Mouse (Mus musculus) cerebral cortex, adult 2 months (tissue): ENCODE measurements around the gene Srprb.

Source experiments
- WGBS: fragments of 180-500 bp; shearing (Covaris S2); methylation state at CpG from one replicate; pipeline ENCODE4 v1.1.7; 2018; 5-methylcytosine and 5-hydroxymethylcytosine counted together

Gene Srprb

GRCm38 (mm10) chr9:103212654-103213420, 10.9 kb upstream of the Srprb start:
- 71% methylated on average over 28 of the region's 28 CpGs for WGBS

- 64% methylated on average over 6 of the region's 6 CpGs for WGBS
Observed at GRCm38 (mm10) chr9:103208802-103209423, 7.0 kb upstream of the Srprb start.

GRCm38 (mm10) chr9:103207846-103208245, 5.9 kb upstream of the Srprb start:
- WGBS, result 6% methylated on average over 16 of the region's 16 CpGs

- WGBS, result 82% methylated on average over 5 of the region's 5 CpGs
Observed at GRCm38 (mm10) chr9:103205786-103206185, 3.8 kb upstream of the Srprb start.

GRCm38 (mm10) chr9:103188416-103188815, 13.5 kb downstream of the Srprb start:
- WGBS, result 80% methylated on average over 4 of the region's 4 CpGs

GRCm38 (mm10) chr9:103186747-103187146, 15.2 kb downstream of the Srprb start:
- 44% methylated on average over 9 of the region's 9 CpGs for WGBS

GRCm38 (mm10) chr9:103185946-103186345, 16.0 kb downstream of the Srprb start:
- 42% methylated on average over 8 of the region's 8 CpGs for WGBS

- 71% methylated on average over 4 of the region's 4 CpGs for WGBS
Observed at GRCm38 (mm10) chr9:103184855-103185254, 17.1 kb downstream of the Srprb start.

GRCm38 (mm10) chr9:103181886-103182285, 20.1 kb downstream of the Srprb start:
- WGBS, result 77% methylated on average over 8 of the region's 8 CpGs

- WGBS, result 9% methylated on average over 20 of the region's 20 CpGs
Observed at GRCm38 (mm10) chr9:103180807-103181565, 21.0 kb downstream of the Srprb start.

GRCm38 (mm10) chr9:103180303-103180702, 21.6 kb downstream of the Srprb start:
- 15% methylated on average over 3 of the region's 3 CpGs for WGBS

- WGBS, result 78% methylated on average over 7 of the region's 7 CpGs
Observed at GRCm38 (mm10) chr9:103175692-103176091, 26.2 kb downstream of the Srprb start.

GRCm38 (mm10) chr9:103174771-103175519, 27.0 kb downstream of the Srprb start:
- WGBS, result 65% methylated on average over 6 of the region's 6 CpGs

GRCm38 (mm10) chr9:103168771-103169170, 33.2 kb downstream of the Srprb start:
- 45% methylated on average over 7 of the region's 7 CpGs for whole genome bisulfite sequencing

GRCm38 (mm10) chr9:103168046-103168445, 33.9 kb downstream of the Srprb start:
- WGBS, result 79% methylated on average over 6 of the region's 6 CpGs

GRCm38 (mm10) chr9:103163806-103164205, 38.1 kb downstream of the Srprb start:
- 73% methylated on average over 15 of the region's 15 CpGs for WGBS

- 80% methylated on average over 7 of the region's 7 CpGs for WGBS
Observed at GRCm38 (mm10) chr9:103155158-103155557, 46.8 kb downstream of the Srprb start.

- 91% methylated on average over 2 of the region's 2 CpGs for WGBS
Observed at GRCm38 (mm10) chr9:103154568-103154967, 47.4 kb downstream of the Srprb start.

- WGBS, result 44% methylated on average over 5 of the region's 5 CpGs
Observed at GRCm38 (mm10) chr9:103153286-103153685, 48.7 kb downstream of the Srprb start.

- 48% methylated on average over 12 of the region's 12 CpGs for WGBS
Observed at GRCm38 (mm10) chr9:103149074-103149799, 52.7 kb downstream of the Srprb start.

- 23% methylated on average over 13 of the region's 13 CpGs for WGBS
Observed at GRCm38 (mm10) chr9:103147103-103147502, 54.8 kb downstream of the Srprb start.
